Mouse (Mus musculus) CH12.LX (cell line): ENCODE results near the gene Klhl41. TPM values are rescaled to one million over a fixed set of nuclear protein-coding genes. Genes with fewer than 3 reads are reported as not detected.

ENCODE experiments used
- DNase-seq: peaks from one replicate; pipeline ENCODE4 v3.0.0-alpha.2; 2013; ENCODE audit errors: extremely low read depth
- H3K27ac ChIP-seq: 2 replicates; pipeline ENCODE4 v1.5.1; 2012; ENCODE audit warnings: low read depth, mild to moderate bottlenecking, control low read depth, moderate library complexity; ENCODE audit not compliant: insufficient read depth
- H3K27me3 ChIP-seq: replicated peaks from 2 replicates; pipeline ENCODE3; 2012; ENCODE audit warnings: inconsistent platforms
- H3K36me3 ChIP-seq, 2 experiments: replicated peaks in 1 of 2; 2 replicates each; pipeline versions ENCODE3 to v1.6.1; 2012; ENCODE audit warnings: inconsistent platforms in 1 of 2, low read length in 1 of 2, mild to moderate bottlenecking in 1 of 2, mixed read lengths in 1 of 2, moderate library complexity in 1 of 2; ENCODE audit not compliant: control insufficient read depth in 1 of 2, insufficient read depth in 1 of 2
- H3K4me1 ChIP-seq, 2 experiments: 2 replicates each; pipeline ENCODE4 v1.6.1; 2012; ENCODE audit warnings: inconsistent platforms in 1 of 2, moderate library complexity in 1 of 2; ENCODE audit not compliant: insufficient read depth in 2 of 2, control insufficient read depth in 1 of 2
- H3K4me2 ChIP-seq: 2 replicates; pipeline ENCODE4 v1.6.1; 2012; ENCODE audit warnings: low read depth, mild to moderate bottlenecking, control low read depth; ENCODE audit not compliant: poor library complexity, insufficient read depth, severe bottlenecking
- H3K4me3 ChIP-seq, 3 experiments: fragments of 150-350 bp in 1 of 3; sonication (generic) in 1 of 3; replicated peaks in 1 of 3; 2 replicates each; pipeline versions ENCODE3 to v1.5.1; 2011 to 2012; ENCODE audit warnings: low read depth in 2 of 3, low read length in 2 of 3, mild to moderate bottlenecking in 2 of 3, moderate library complexity in 2 of 3, control low read depth in 1 of 3, improper control_type of control experiment in 1 of 3, inconsistent platforms in 1 of 3, mixed read lengths in 1 of 3; ENCODE audit not compliant: poor library complexity in 1 of 3
- H3K79me2 ChIP-seq: replicated peaks from 2 replicates; pipeline ENCODE4 v1.6.1; 2012; ENCODE audit warnings: mild to moderate bottlenecking, moderate library complexity; ENCODE audit not compliant: control insufficient read depth, poor library complexity, insufficient read depth, severe bottlenecking; ENCODE audit errors: extremely low read depth
- H3K9ac ChIP-seq: 2 replicates; pipeline ENCODE4 v1.6.1; 2012; ENCODE audit warnings: low read depth, mild to moderate bottlenecking, control low read depth, moderate library complexity; ENCODE audit not compliant: insufficient read depth
- H3K9me3 ChIP-seq: replicated peaks from 2 replicates; pipeline ENCODE3; 2012; ENCODE audit warnings: low read length, inconsistent platforms, mixed read lengths
- BHLHE40 ChIP-seq: IDR thresholded peaks from 2 replicates; pipeline ENCODE4 v1.6.1; 2011; ENCODE audit warnings: mild to moderate bottlenecking, low read depth, low read length, improper control_type of control experiment
- CHD2 ChIP-seq: IDR thresholded peaks from 2 replicates; pipeline ENCODE4 v1.6.1; 2011; ENCODE audit warnings: low read length, improper control_type of control experiment
- E2F4 ChIP-seq: IDR thresholded peaks from 2 replicates; pipeline ENCODE4 v1.6.1; 2011; ENCODE audit warnings: low read depth, low read length, improper control_type of control experiment; ENCODE audit not compliant: insufficient replicate concordance
- HCFC1 ChIP-seq: IDR thresholded peaks from 2 replicates; pipeline ENCODE4 v1.6.1; 2012; ENCODE audit warnings: low read depth, mild to moderate bottlenecking, inconsistent platforms, low read length, improper control_type of control experiment
- IRF4 ChIP-seq: IDR thresholded peaks from 2 replicates; pipeline ENCODE4 v1.6.1; 2014; ENCODE audit warnings: low read depth, mild to moderate bottlenecking, inconsistent platforms, low read length, improper control_type of control experiment
- JUN ChIP-seq: IDR thresholded peaks from 2 replicates; pipeline ENCODE4 v1.6.1; 2011; ENCODE audit warnings: low read depth, mild to moderate bottlenecking, low read length, improper control_type of control experiment, moderate library complexity; ENCODE audit not compliant: insufficient read depth
- JUND ChIP-seq: conservative IDR thresholded peaks from 2 replicates; pipeline ENCODE4 v1.6.1; 2011; ENCODE audit warnings: low read depth, low read length, improper control_type of control experiment
- MAFK ChIP-seq: IDR thresholded peaks from 2 replicates; pipeline ENCODE4 v1.6.1; 2011; ENCODE audit warnings: low read length, improper control_type of control experiment; ENCODE audit not compliant: insufficient replicate concordance
- MAX ChIP-seq: IDR thresholded peaks from 2 replicates; pipeline ENCODE4 v1.6.1; 2011; ENCODE audit warnings: low read length, improper control_type of control experiment
- MYC ChIP-seq: IDR thresholded peaks from 2 replicates; pipeline ENCODE4 v1.6.1; 2011; ENCODE audit warnings: low read depth, mild to moderate bottlenecking, improper control_type of control experiment, low read length
- NELFE ChIP-seq: IDR thresholded peaks from 2 replicates; pipeline ENCODE4 v1.6.1; 2011; ENCODE audit warnings: low read depth, low read length, improper control_type of control experiment
- POLR2A ChIP-seq: IDR thresholded peaks from 2 replicates; pipeline ENCODE4 v1.6.1; 2011; ENCODE audit warnings: low read depth, mild to moderate bottlenecking, improper control_type of control experiment, low read length
- RAD21 ChIP-seq: IDR thresholded peaks from 2 replicates; pipeline ENCODE4 v1.6.1; 2011; ENCODE audit warnings: low read depth, mild to moderate bottlenecking, low read length, improper control_type of control experiment, moderate library complexity
- RCOR1 ChIP-seq: conservative IDR thresholded peaks from 2 replicates; pipeline ENCODE4 v1.6.1; 2012; ENCODE audit warnings: low read depth, mild to moderate bottlenecking, inconsistent platforms, low read length, improper control_type of control experiment
- TBP ChIP-seq: conservative IDR thresholded peaks from 2 replicates; pipeline ENCODE4 v1.6.1; 2011; ENCODE audit warnings: low read depth, low read length, improper control_type of control experiment
- USF1 ChIP-seq: IDR thresholded peaks from 2 replicates; pipeline ENCODE4 v1.6.1; 2014; ENCODE audit warnings: low read depth, mild to moderate bottlenecking, inconsistent platforms, low read length, improper control_type of control experiment
- ZC3H11A ChIP-seq: IDR thresholded peaks from 2 replicates; pipeline ENCODE4 v1.6.1; 2012; ENCODE audit warnings: low read depth, mild to moderate bottlenecking, inconsistent platforms, low read length, improper control_type of control experiment
- dilution Hi-C: fragments of 300-500 bp; cut with MboI; formaldehyde crosslinking; loops from 2 replicates; pipeline ENCODE4 v1.14.3; 2020; ENCODE audit warnings: low sequenced_read_pairs; ENCODE audit not compliant: extremely low pct_unique_long_range_greater_than_20kb, extremely low pct_ligation_motif_present
- in situ Hi-C: fragments of 300-500 bp; cut with MboI; formaldehyde crosslinking; loops from 3 replicates; pipeline ENCODE4 v1.14.3; 2019; ENCODE audit warnings: low sequenced_read_pairs, low pct_ligation_motif_present, low pct_unique_long_range_greater_than_20kb, mixed read lengths
- polyA plus RNA-seq: library from polyadenylated mRNA; unstranded; fragments of >175 nt; gene quantifications from 2 replicates; pipeline ENCODE4 v1.2.1, GENCODE M21; 2012; ENCODE audit warnings: low read depth; ENCODE audit not compliant: insufficient read length
- total RNA-seq, 2 experiments: library from RNA; depleted of rRNA; stranded (reverse); fragments of 300-350 nt in 1 of 2; fragments of >200 nt in 1 of 2; gene quantifications; 2 replicates each; pipeline ENCODE4 v1.2.3; 2012 to 2014

Klhl41 gene
- total and polyA plus RNA-seq, 3 experiments = 0.04 to 0.27 (median 0.11) TPM

GRCm38 (mm10) chr2:69667656-69668055 lies 2.3 kb upstream of the Klhl41 start (continued):
- no peak for TF ChIP-seq CHD2
- no peak for TF ChIP-seq USF1
- TF ChIP-seq IRF4 = no peak
- TF ChIP-seq NELFE = no peak

GRCm38 (mm10) chr2:69668414-69668813 lies 1.5 kb upstream of the Klhl41 start:
- in situ Hi-C loops = no loop called here
- Histone ChIP-seq H3K9me3 (no peaks in the 10 kb centered on the region), H3K4me3 (no peak overlapping the region), H3K36me3 (peaks cover 0 to 7% of the 10 kb centered on the region in 2 experiments), H3K9ac (no peak overlapping the region), H3K79me2 (no peaks in the 10 kb centered on the region), H3K27me3 (no peaks in the 10 kb centered on the region), H3K4me1 (peaks cover 7 to 36% of the 10 kb centered on the region in 2 experiments; a peak in 3 of 4 replicates), H3K4me2 (no peak overlapping the region), H3K27ac (no peak overlapping the region)
- TF ChIP-seq RAD21 (no peak), MYC (no peak), POLR2A (no peak), JUN (no peak), MAFK (no peak), JUND (no peak), E2F4 (no peak), MAX (no peak), RCOR1 (no peak), TBP (no peak)
- DNase-seq = no peak
- dilution Hi-C loops = no loop called here

GRCm38 (mm10) chr2:69673723-69674122 lies 3.8 kb downstream of the Klhl41 start:
- no peaks in the 10 kb centered on the region for H3K36me3 ChIP-seq
- dilution Hi-C loops (no loop called here), in situ Hi-C loops (no loop called here)
- no peak for TF ChIP-seq TBP
- TF ChIP-seq BHLHE40 = no peak
- TF ChIP-seq USF1 = no peak
- TF ChIP-seq MAFK = no peak
- no peak for TF ChIP-seq ZC3H11A
- TF ChIP-seq HCFC1 = no peak
- H3K4me2 ChIP-seq = no peak overlapping the region
- H3K27ac ChIP-seq = no peak overlapping the region
- no peak overlapping the region for H3K4me3 ChIP-seq
- H3K9me3 ChIP-seq = no peaks in the 10 kb centered on the region
- H3K79me2 ChIP-seq = no peaks in the 10 kb centered on the region
- DNase-seq = no peak
- peaks cover 2 to 22% of the 10 kb centered on the region in 2 experiments; a peak in 2 of 4 replicates for H3K4me1 ChIP-seq
- H3K27me3 ChIP-seq = no peaks in the 10 kb centered on the region
- no peak overlapping the region for H3K9ac ChIP-seq
